Mouse (Mus musculus) G1E (cell line): Measurements from ENCODE around the gene Lmntd1. TPM values are rescaled to one million over a fixed set of nuclear protein-coding genes. Genes with fewer than 3 reads are reported as not detected.

Experiments used
- ATAC-seq: 2 replicates; pipeline ENCODE4 v1.8.0; 2016; ENCODE audit warnings: mild to moderate bottlenecking; ENCODE audit not compliant: insufficient number of reproducible peaks, poor library complexity, low FRiP score, severe bottlenecking; ENCODE audit errors: extremely low read depth
- DNase-seq: peaks from one replicate; pipeline ENCODE4 v3.0.0; 2012; ENCODE audit warnings: low spot score
- H3K27me3 ChIP-seq: 2 replicates; pipeline ENCODE4 v1.6.1; 2012; ENCODE audit warnings: mild to moderate bottlenecking, low read length, inconsistent platforms; ENCODE audit not compliant: insufficient read depth
- H3K36me3 ChIP-seq: replicated peaks from 2 replicates; pipeline ENCODE3; 2012; ENCODE audit warnings: mild to moderate bottlenecking, inconsistent platforms
- H3K4me1 ChIP-seq: 2 replicates; pipeline ENCODE4 v1.6.1; 2012; ENCODE audit warnings: low read depth, low read length, inconsistent platforms, mixed read lengths; ENCODE audit not compliant: insufficient read depth
- H3K4me3 ChIP-seq: 2 replicates; pipeline ENCODE4 v1.5.1; 2012; ENCODE audit warnings: low read depth, mild to moderate bottlenecking, inconsistent platforms, low read length, moderate library complexity, mixed read lengths
- H3K9me3 ChIP-seq: replicated peaks from 2 replicates; pipeline ENCODE4 v1.6.1; 2012; ENCODE audit warnings: inconsistent platforms
- CTCF ChIP-seq: IDR thresholded peaks from 2 replicates; pipeline ENCODE4 v1.5.1; 2012; ENCODE audit warnings: low read depth, low read length, inconsistent platforms, mixed read lengths
- GATA1 ChIP-seq: IDR thresholded peaks from 2 replicates; pipeline ENCODE4 v1.6.1; 2012; ENCODE audit warnings: borderline replicate concordance, low read length, inconsistent platforms, mixed read lengths
- GATA2 ChIP-seq: IDR thresholded peaks from 2 replicates; pipeline ENCODE4 v1.6.1; 2012; ENCODE audit warnings: low read depth, low read length, inconsistent platforms, borderline replicate concordance
- POLR2AphosphoS5 ChIP-seq: IDR thresholded peaks from 2 replicates; pipeline ENCODE4 v1.6.1; 2012; ENCODE audit warnings: low read depth, low read length, inconsistent platforms; ENCODE audit not compliant: insufficient replicate concordance
- TAL1 ChIP-seq: conservative IDR thresholded peaks from 2 replicates; pipeline ENCODE4 v1.6.1; 2012; ENCODE audit warnings: low read depth, low read length, inconsistent platforms, mixed read lengths
- polyA plus RNA-seq: library from polyadenylated mRNA; stranded (reverse); fragments of >175 nt; gene quantifications from 2 replicates; pipeline ENCODE4 v1.2.3, GENCODE M21; 2012
- total RNA-seq, 2 experiments: library from RNA; stranded (forward) in 1 of 2; stranded (reverse) in 1 of 2; fragments of 200-1000 nt in 1 of 2; fragments of >200 nt in 1 of 2; fragmentation: Nextera tagmentation in 1 of 2; gene quantifications; 2 replicates each; pipeline ENCODE4 v1.2.3; 2014 to 2017

The Lmntd1 gene
- total and polyA plus RNA-seq, 3 experiments, result 0.22 TPM; not detected in 2

GRCm38 (mm10) chr6:145335876-145336768 is 278.0 kb downstream of the Lmntd1 start:
- DNase-seq, result no peak
- TF ChIP-seq POLR2AphosphoS5 (no peak), CTCF (no peak), GATA2 (no peak), TAL1 (no peak), GATA1 (no peak)
- ATAC-seq, result no peak
- H3K4me1 ChIP-seq, result peaks cover 14% of the 10 kb centered on the region
- no peaks in the 10 kb centered on the region for H3K36me3 ChIP-seq
- H3K4me3 ChIP-seq, result no peak overlapping the region
- peaks cover 5% of the 10 kb centered on the region; the same call in 1 of the 2 replicates for H3K27me3 ChIP-seq
- 0 out of 2 replicates have a peak, but pooled peaks cover 2% of the 10 kb centered on the region for H3K9me3 ChIP-seq

GRCm38 (mm10) chr6:145334211-145334610 is 279.9 kb downstream of the Lmntd1 start:
- no peak for DNase-seq
- ATAC-seq, result no peak
- no peaks in the 10 kb centered on the region for H3K4me1 ChIP-seq
- no peak overlapping the region for H3K4me3 ChIP-seq
- H3K27me3 ChIP-seq, result peaks cover 4% of the 10 kb centered on the region; the same call in 1 of the 2 replicates
- H3K9me3 ChIP-seq, result peaks cover 8% of the 10 kb centered on the region; the same call in 1 of the 2 replicates
- H3K36me3 ChIP-seq, result no peaks in the 10 kb centered on the region
- TF ChIP-seq CTCF, result no peak
- TF ChIP-seq TAL1, result no peak
- TF ChIP-seq POLR2AphosphoS5, result no peak

GRCm38 (mm10) chr6:145326141-145326806 is 287.8 kb downstream of the Lmntd1 start:
- Histone ChIP-seq H3K9me3 (peaks cover 27% of the 10 kb centered on the region), H3K4me1 (no peaks in the 10 kb centered on the region), H3K4me3 (no peak overlapping the region), H3K27me3 (no peaks in the 10 kb centered on the region), H3K36me3 (no peaks in the 10 kb centered on the region)
- TF ChIP-seq CTCF, result no peak
- no peak for TF ChIP-seq GATA1
- no peak for TF ChIP-seq POLR2AphosphoS5
- no peak for TF ChIP-seq TAL1
- no peak for TF ChIP-seq GATA2
- ATAC-seq (no peak), DNase-seq (no peak)

- H3K27me3 ChIP-seq, result no peaks in the 10 kb centered on the region
- DNase-seq (no peak), ATAC-seq (no peak)
- no peaks in the 10 kb centered on the region for H3K4me1 ChIP-seq
- H3K36me3 ChIP-seq, result no peaks in the 10 kb centered on the region
- peaks cover 25% of the 10 kb centered on the region for H3K9me3 ChIP-seq
- no peak overlapping the region for H3K4me3 ChIP-seq
- no peak for TF ChIP-seq CTCF
- TF ChIP-seq GATA2, result no peak
- no peak for TF ChIP-seq POLR2AphosphoS5
- no peak for TF ChIP-seq GATA1
- no peak for TF ChIP-seq TAL1
These were observed 289.0 kb downstream of the Lmntd1 start for GRCm38 (mm10) chr6:145325095-145325494.

GRCm38 (mm10) chr6:145324470-145324869 is 289.6 kb downstream of the Lmntd1 start:
- H3K4me1 ChIP-seq, result no peaks in the 10 kb centered on the region
- DNase-seq (no peak), ATAC-seq (no peak)
- H3K4me3 ChIP-seq, result no peak overlapping the region
- TF ChIP-seq TAL1, result no peak
- no peak for TF ChIP-seq GATA2
- no peak for TF ChIP-seq CTCF
- TF ChIP-seq POLR2AphosphoS5, result no peak
- no peak for TF ChIP-seq GATA1
- peaks cover 27% of the 10 kb centered on the region for H3K9me3 ChIP-seq
- H3K36me3 ChIP-seq, result no peaks in the 10 kb centered on the region
- no peaks in the 10 kb centered on the region for H3K27me3 ChIP-seq

- ATAC-seq, result no peak
- H3K4me1 ChIP-seq, result no peaks in the 10 kb centered on the region
- H3K9me3 ChIP-seq, result peaks cover 27% of the 10 kb centered on the region
- no peak overlapping the region for H3K4me3 ChIP-seq
- TF ChIP-seq POLR2AphosphoS5 (no peak), GATA2 (no peak), TAL1 (no peak), GATA1 (no peak), CTCF (no peak)
- no peaks in the 10 kb centered on the region for H3K36me3 ChIP-seq
- no peaks in the 10 kb centered on the region for H3K27me3 ChIP-seq
- no peak for DNase-seq
These were observed 291.9 kb downstream of the Lmntd1 start for GRCm38 (mm10) chr6:145322246-145322645.
